Comparison of ENCODE assay signal across 8 mouse cellular contexts in genomic region chr10:58377592-58378197, GRCm38 (mm10). TPM values are rescaled to one million over a fixed set of nuclear protein-coding genes. Genes with fewer than 3 reads are reported as not detected.
DNase-seq lines count a peak whose midpoint lies in the region; ATAC-seq and TF ChIP-seq lines count a peak whose summit lies in the region.
"Had no signal": no experiment of that assay in that cellular context is flagged by ENCODE, and none has a peak within 500 bp of the region (broad histone marks: within the 10 kb centered on the region; RNA-seq: fewer than 3 reads in every experiment).

No protein-coding gene starts in this region.

- H3K27me3 ChIP-seq in MEL (ENCODE audit: control insufficient read depth in 1 of 2, insufficient read depth in 2 of 2, low read length in 2 of 2): no peaks in the 10 kb centered on the region
- no peaks in the 10 kb centered on the region for H3K27me3 ChIP-seq in intestine, embryonic 15.5 days (replicated peaks)

- no peak overlapping the region for H3K4me2 ChIP-seq in intestine, embryonic 15.5 days (replicated peaks)

- H3K9me3 ChIP-seq in MEL (replicated peaks; ENCODE audit: insufficient read depth, low read length): no peaks in the 10 kb centered on the region
- H3K9me3 ChIP-seq in intestine, embryonic 15.5 days: no peaks in the 10 kb centered on the region

- no peak for TF ChIP-seq POLR2A in MEL (IDR thresholded peaks at IDR 0.05; ENCODE audit: control insufficient read depth in 1 of 2, insufficient read depth in 1 of 2, low read depth in 1 of 2, low read length in 2 of 2, poor library complexity in 1 of 2)
- no peak for TF ChIP-seq POLR2A in brain, embryonic 14.5 days (IDR thresholded peaks at IDR 0.05; ENCODE audit: borderline replicate concordance, extremely low read depth, insufficient read depth, insufficient read length, poor library complexity, severe bottlenecking)

- intact Hi-C loops in left cerebral cortex, adult 2 months (cut with DNase I): loop anchor here (1.0 kb wide), 1 partner anchor 18 kb away; no protein-coding TSS in a partner anchor
- intact Hi-C loops in left cerebral cortex, postnatal 36 days (cut with DNase I): no loop called here

- ATAC-seq in intestine, embryonic 15.5 days: peak; percentile 67; the same call in 1 of the 2 replicates
- ATAC-seq in megakaryocyte progenitor cell, adult 5-6 weeks (replicated peaks; ENCODE audit: poor library complexity): peak; percentile 63

- peaks cover 23% of the 10 kb centered on the region for H3K79me2 ChIP-seq in MEL (ENCODE audit: control insufficient read depth, insufficient read depth, low read length, poor library complexity)

- H3K4me1 ChIP-seq in MEL (ENCODE audit: control insufficient read depth in 1 of 2, insufficient read depth in 2 of 2, low read length in 2 of 2): peaks cover 16 to 18% of the 10 kb centered on the region in 2 experiments
- 0 out of 2 replicates have a peak, but pooled peaks cover 2% of the 10 kb centered on the region for H3K4me1 ChIP-seq in intestine, embryonic 15.5 days (replicated peaks)

- TF ChIP-seq RAD21 in MEL (IDR thresholded peaks at IDR 0.05; ENCODE audit: low read depth, low read length): peak; percentile 68

- no peak overlapping the region for H3K27ac ChIP-seq in left cerebral cortex, adult 2 months
- no peak overlapping the region for H3K27ac ChIP-seq in MEL (ENCODE audit: control insufficient read depth, low read depth, low read length)
- no peak overlapping the region for H3K27ac ChIP-seq in intestine, embryonic 15.5 days

- WGBS in intestine, embryonic 15.5 days: 37% methylated on average over 4 of the region's 4 CpGs

- no peak overlapping the region for H3K9ac ChIP-seq in MEL (ENCODE audit: control insufficient read depth, low read depth, low read length, poor library complexity, severe bottlenecking)
- H3K9ac ChIP-seq in intestine, embryonic 15.5 days: no peak overlapping the region

- H3K36me3 ChIP-seq in MEL (ENCODE audit: control insufficient read depth in 1 of 2, insufficient read depth in 2 of 2, low read length in 2 of 2): peaks cover 0 to 35% of the 10 kb centered on the region in 2 experiments; a peak in 2 of 4 replicates
- H3K36me3 ChIP-seq in intestine, embryonic 15.5 days: no peaks in the 10 kb centered on the region

- no peak for DNase-seq in left cerebral cortex, adult 2 months (ENCODE audit: extremely low spot score in 1 of 2, low spot score in 2 of 2)
- no peak for DNase-seq in left cerebral cortex, postnatal 36 days (ENCODE audit: low spot score in 2 of 2)
- peak; percentile 80 for DNase-seq in MEL (ENCODE audit: low read depth, low spot score)
- peak; percentile 80 for DNase-seq in brain, embryonic 14.5 days (ENCODE audit: low read depth)
- DNase-seq in ovary, postnatal 14 days (ENCODE audit: low spot score): no peak

- peak; percentile 76 for TF ChIP-seq CTCF in left cerebral cortex, adult 2 months (IDR thresholded peaks at IDR 0.05)
- peak; percentile 59 to 77 (median 62) for TF ChIP-seq CTCF in MEL (IDR thresholded peaks at IDR 0.05 in 2 of 3, conservative IDR thresholded peaks at IDR 0.05 in 1 of 3; ENCODE audit: control insufficient read depth in 1 of 3, insufficient read depth in 1 of 3, low read depth in 2 of 3, low read length in 3 of 3, poor library complexity in 1 of 3, severe bottlenecking in 1 of 3)
- TF ChIP-seq CTCF in brain, embryonic 14.5 days (IDR thresholded peaks at IDR 0.05; ENCODE audit: borderline replicate concordance, extremely low read depth, insufficient read depth, insufficient read length): peak; percentile 60; the same call in 1 of the 2 replicates

- TF ChIP-seq EP300 in MEL (IDR thresholded peaks at IDR 0.05; ENCODE audit: low read depth in 1 of 2, low read length in 2 of 2): no peak

- H3K4me3 ChIP-seq in left cerebral cortex, adult 2 months: no peak overlapping the region
- no peak overlapping the region for H3K4me3 ChIP-seq in MEL (ENCODE audit: control insufficient read depth in 1 of 2, insufficient read depth in 1 of 2, low read depth in 2 of 2, low read length in 2 of 2)
- no peak overlapping the region for H3K4me3 ChIP-seq in intestine, embryonic 15.5 days (replicated peaks)
- H3K4me3 ChIP-seq: erythroblast, embryonic 14.5 days had no signal

TF ChIP-seq in MEL, 35 proteins besides CTCF, POLR2A, EP300 and RAD21:
- TF ChIP-seq ZNF384 (IDR thresholded peaks at IDR 0.05; ENCODE audit: low read depth, low read length) (peak; percentile 80), USF2 (IDR thresholded peaks at IDR 0.05; ENCODE audit: borderline replicate concordance in 1 of 2, insufficient read depth in 1 of 2, low read depth in 1 of 2, low read length in 2 of 2) (no peak), HCFC1 (IDR thresholded peaks at IDR 0.05; ENCODE audit: low read depth, low read length) (0 out of 2 replicates have a peak, but pooled peaks have one; percentile 22), SIN3A (IDR thresholded peaks at IDR 0.05; ENCODE audit: low read length) (no peak), TBP (IDR thresholded peaks at IDR 0.05; ENCODE audit: low read depth, low read length) (0 out of 2 replicates have a peak, but pooled peaks have one; percentile 26), SMC3 (IDR thresholded peaks at IDR 0.05; ENCODE audit: low read depth, low read length) (peak; percentile 76), GABPA (IDR thresholded peaks at IDR 0.05; ENCODE audit: low read depth, low read length) (no peak), ZC3H11A (IDR thresholded peaks at IDR 0.05; ENCODE audit: low read depth, low read length) (peak; percentile 72)
TF ChIP-seq in MEL: peak in this region for 5.

RNA-seq across cellular contexts. Expression of gene Lims1, which starts 54.4 kb away (rescaled TPM):
- 10 to 100 TPM; 22.4 to 22.8 TPM for total RNA-seq in left cerebral cortex, adult 2 months (2021)
- 10 to 100 TPM; 21.2 to 23.2 TPM for total RNA-seq in left cerebral cortex, postnatal 36 days (2021)
- total RNA-seq in MEL (2012; rRNA removed): 28.5 and 32.4 TPM in 2 replicates
- polyA plus RNA-seq in MEL (2012; ENCODE audit: insufficient read depth in 1 of 2, insufficient read length in 2 of 2, low read depth in 1 of 2, low replicate concordance in 2 of 2, missing spikeins in 1 of 2): 10 to 100 TPM in 1 of 2 experiments, not detected in 1; 24.9 TPM
- 22.7 and 25.1 TPM in 2 replicates for polyA plus RNA-seq in brain, embryonic 14.5 days (2012; rRNA removed)
- polyA plus RNA-seq in intestine, embryonic 15.5 days (2015; fragmentation: Nextera tagmentation; extraction: Ambion mirVana): 131 and 143 TPM in 2 replicates
- 107 and 116 TPM in 2 replicates for total RNA-seq in megakaryocyte progenitor cell, adult 5-6 weeks (2015)
- total RNA-seq in megakaryocyte progenitor cell, adult 5-6 weeks (2017): 68.9 and 71.3 TPM in 2 replicates

Comparison
In these comparisons a context has a peak if more than half of its experiments do, and no peak if none do; other contexts are left out.
1. DNase-seq: peak in MEL (single experiment) and brain, embryonic 14.5 days (single experiment); none in left cerebral cortex, adult 2 months (0 of 2), left cerebral cortex, postnatal 36 days (0 of 2) and ovary, postnatal 14 days (single experiment).
2. Peak in every context shown above with its lines, with median percentiles within 50 percentile points of each other: CTCF ChIP-seq.